Mouse (Mus musculus): ENCODE measurements around the gene Commd1. TPM values are rescaled to one million over a fixed set of nuclear protein-coding genes. Genes with fewer than 3 reads are reported as not detected.

Gene Commd1
- polyA plus RNA-seq, 1 experiment = 104 TPM

DNA sequence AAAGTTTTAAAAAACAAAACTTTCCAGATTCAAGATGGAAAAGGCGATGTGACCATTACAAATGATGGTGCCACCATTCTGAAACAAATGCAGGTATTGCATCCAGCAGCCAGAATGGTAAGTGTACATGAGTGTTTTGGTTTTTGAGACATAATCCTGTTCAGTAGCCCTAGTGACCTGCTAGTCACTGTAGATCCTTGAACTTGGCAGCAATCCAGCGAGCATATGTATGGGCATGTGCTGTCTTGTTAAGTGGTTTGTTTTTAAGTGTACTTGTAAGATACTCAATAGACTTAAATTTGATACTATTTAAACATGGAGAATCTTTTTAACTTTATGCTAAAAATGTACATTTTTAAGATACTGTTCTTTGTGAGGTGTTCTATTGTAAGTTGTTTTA, 12.1 kb upstream of the Commd1 start:
- no peak for TF ChIP-seq EP300 (IDR thresholded peaks at IDR 0.05; ENCODE audit: insufficient read depth, low read depth, low read length)
- no peak for TF ChIP-seq CTCF (IDR thresholded peaks at IDR 0.05; ENCODE audit: low read depth, low read length)
- no peak for TF ChIP-seq POLR2A (IDR thresholded peaks at IDR 0.05; ENCODE audit: insufficient read depth, low read length)
- H3K36me3 ChIP-seq (ENCODE audit: control insufficient read depth, insufficient read depth, low read length, poor library complexity, severe bottlenecking) = peaks cover 68% of the 10 kb centered on the region
- no peaks in the 10 kb centered on the region for H3K27me3 ChIP-seq (ENCODE audit: control insufficient read depth, insufficient read depth, low read length, poor library complexity, severe bottlenecking)
- H3K27ac ChIP-seq (ENCODE audit: insufficient read depth, low read length) = peak overlapping the region; percentile 63
- 0 out of 2 replicates have a peak overlapping the region, but pooled peaks have one; percentile 35 for H3K9ac ChIP-seq (ENCODE audit: low read depth, poor library complexity, severe bottlenecking)
- no peaks in the 10 kb centered on the region for H3K9me3 ChIP-seq (replicated peaks; ENCODE audit: control insufficient read depth, insufficient read depth, low read length, poor library complexity, severe bottlenecking)
- H3K4me1 ChIP-seq (ENCODE audit: control insufficient read depth, insufficient read depth, low read length) = peaks cover 2% of the 10 kb centered on the region
- no peak overlapping the region for H3K4me3 ChIP-seq (ENCODE audit: low read depth, low read length)

DNA sequence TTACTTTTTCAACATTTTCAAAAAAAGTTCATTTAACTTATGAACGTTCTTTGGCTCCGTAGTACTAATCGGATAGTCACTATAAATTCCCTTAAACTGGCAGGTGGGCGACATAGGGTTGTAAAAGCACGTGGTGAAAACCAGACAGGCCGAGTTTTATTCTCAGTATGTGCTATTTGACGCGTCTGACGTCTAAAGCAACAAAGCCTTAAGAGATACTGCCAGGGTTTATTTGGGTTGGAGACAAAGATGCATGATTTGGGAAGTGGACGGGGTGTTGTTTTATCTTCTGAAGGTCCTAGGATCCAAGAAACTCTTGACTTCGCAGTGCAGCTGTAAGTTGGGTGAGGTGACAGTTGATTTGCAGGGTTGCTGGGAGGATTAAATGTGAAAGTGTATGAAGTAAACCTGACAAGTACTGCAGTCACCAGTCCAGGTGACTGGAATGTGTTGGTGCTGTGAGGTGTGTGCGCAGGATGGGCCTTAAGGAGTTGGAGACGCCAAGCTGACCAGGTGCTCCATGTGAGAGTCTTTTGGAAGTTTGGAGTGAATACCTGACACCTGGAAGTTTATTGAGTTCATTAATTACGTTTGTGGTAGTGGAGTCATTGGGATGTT, 9.1 kb upstream of the Commd1 start:
- Histone ChIP-seq H3K9ac (ENCODE audit: low read depth, poor library complexity, severe bottlenecking) (peak overlapping the region; percentile 93), H3K4me3 (ENCODE audit: low read depth, low read length) (peak overlapping the region; percentile 86), H3K4me1 (ENCODE audit: control insufficient read depth, insufficient read depth, low read length) (peaks cover 2% of the 10 kb centered on the region), H3K27me3 (ENCODE audit: control insufficient read depth, insufficient read depth, low read length, poor library complexity, severe bottlenecking) (no peaks in the 10 kb centered on the region), H3K27ac (ENCODE audit: insufficient read depth, low read length) (peak overlapping the region; percentile 6; the same call in 1 of the 2 replicates), H3K36me3 (ENCODE audit: control insufficient read depth, insufficient read depth, low read length, poor library complexity, severe bottlenecking) (peaks cover 43% of the 10 kb centered on the region), H3K9me3 (replicated peaks; ENCODE audit: control insufficient read depth, insufficient read depth, low read length, poor library complexity, severe bottlenecking) (no peaks in the 10 kb centered on the region)
- no peak for TF ChIP-seq EP300 (IDR thresholded peaks at IDR 0.05; ENCODE audit: insufficient read depth, low read depth, low read length)
- no peak for TF ChIP-seq CTCF (IDR thresholded peaks at IDR 0.05; ENCODE audit: low read depth, low read length)
- no peak for TF ChIP-seq POLR2A (IDR thresholded peaks at IDR 0.05; ENCODE audit: insufficient read depth, low read length)

DNA sequence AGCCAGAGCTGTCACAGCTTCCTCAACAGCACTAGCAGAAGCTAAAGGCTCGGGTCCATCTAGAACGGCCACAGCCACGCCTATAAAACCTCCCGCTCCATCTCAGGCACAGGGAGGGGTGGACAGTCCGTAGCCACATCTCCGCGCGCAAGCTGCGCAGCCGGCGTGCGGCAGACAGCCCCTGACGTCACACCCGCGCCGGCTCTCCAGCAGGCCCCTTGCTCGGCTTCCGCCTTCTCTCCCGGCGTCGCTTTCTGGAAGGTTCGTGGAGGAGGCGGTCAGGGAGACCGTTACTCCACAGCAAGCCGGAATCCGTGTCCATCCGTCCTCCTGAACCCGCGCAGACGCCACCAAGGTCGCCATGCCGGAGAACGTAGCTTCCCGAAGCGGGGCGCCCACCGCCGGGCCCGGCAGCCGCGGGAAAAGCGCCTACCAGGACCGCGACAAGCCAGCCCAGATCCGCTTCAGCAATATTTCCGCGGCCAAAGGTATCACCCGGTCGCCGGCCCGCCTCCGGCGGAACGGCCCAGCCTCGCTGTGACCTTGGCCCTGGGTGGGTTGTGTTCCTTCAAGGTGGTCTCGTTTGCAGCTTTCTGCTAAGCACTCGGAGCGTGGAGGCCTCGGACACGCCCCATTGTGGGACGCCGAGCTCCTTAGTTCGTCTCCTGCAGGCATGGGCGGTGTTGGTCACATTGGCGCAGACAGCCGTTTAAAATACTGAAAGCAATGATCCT, 8.4 kb upstream of the Commd1 start, which contains the start of gene Cct4:
Cct4 (plus strand) TSS at position 127 of the 734 bp plus-strand sequence.
- Histone ChIP-seq H3K4me1 (ENCODE audit: control insufficient read depth, insufficient read depth, low read length) (peaks cover 2% of the 10 kb centered on the region), H3K27me3 (ENCODE audit: control insufficient read depth, insufficient read depth, low read length, poor library complexity, severe bottlenecking) (no peaks in the 10 kb centered on the region), H3K9me3 (replicated peaks; ENCODE audit: control insufficient read depth, insufficient read depth, low read length, poor library complexity, severe bottlenecking) (no peaks in the 10 kb centered on the region), H3K4me3 (ENCODE audit: low read depth, low read length) (peak within 1 kb of the TSS; percentile 86), H3K9ac (ENCODE audit: low read depth, poor library complexity, severe bottlenecking) (peak within 1 kb of the TSS; percentile 93), H3K36me3 (ENCODE audit: control insufficient read depth, insufficient read depth, low read length, poor library complexity, severe bottlenecking) (peaks cover 36% of the 10 kb centered on the region), H3K27ac (ENCODE audit: insufficient read depth, low read length) (peak within 1 kb of the TSS; percentile 55)
- TF ChIP-seq EP300 (IDR thresholded peaks at IDR 0.05; ENCODE audit: insufficient read depth, low read depth, low read length) (no peak), CTCF (IDR thresholded peaks at IDR 0.05; ENCODE audit: low read depth, low read length) (no peak), POLR2A (IDR thresholded peaks at IDR 0.05; ENCODE audit: insufficient read depth, low read length) (peak; percentile 40)

DNA sequence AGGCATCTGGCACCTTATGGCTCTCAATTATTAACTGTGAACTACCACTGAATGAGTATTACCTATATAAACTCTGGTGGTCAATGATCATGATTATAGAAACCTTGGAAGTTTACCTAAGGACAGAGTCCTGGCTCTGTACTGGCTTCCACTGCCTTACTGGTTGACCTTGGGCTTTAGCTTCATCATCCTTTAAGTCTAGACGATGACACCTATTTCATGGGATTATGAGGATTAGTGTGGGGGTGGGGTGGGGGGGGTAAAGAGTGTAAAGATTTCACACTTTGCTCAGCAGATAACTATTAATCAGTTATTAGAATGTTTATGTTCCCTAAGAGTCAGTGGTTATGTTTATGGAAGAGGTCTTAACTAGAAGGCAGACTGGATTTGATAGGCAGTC, 7.6 kb upstream of the Commd1 start:
- peak overlapping the region; percentile 93 for H3K9ac ChIP-seq (ENCODE audit: low read depth, poor library complexity, severe bottlenecking)
- H3K4me1 ChIP-seq (ENCODE audit: control insufficient read depth, insufficient read depth, low read length) = peaks cover 2% of the 10 kb centered on the region
- no peaks in the 10 kb centered on the region for H3K9me3 ChIP-seq (replicated peaks; ENCODE audit: control insufficient read depth, insufficient read depth, low read length, poor library complexity, severe bottlenecking)
- no peak overlapping the region for H3K4me3 ChIP-seq (ENCODE audit: low read depth, low read length)
- peaks cover 30% of the 10 kb centered on the region for H3K36me3 ChIP-seq (ENCODE audit: control insufficient read depth, insufficient read depth, low read length, poor library complexity, severe bottlenecking)
- no peak for TF ChIP-seq EP300 (IDR thresholded peaks at IDR 0.05; ENCODE audit: insufficient read depth, low read depth, low read length)
- TF ChIP-seq POLR2A (IDR thresholded peaks at IDR 0.05; ENCODE audit: insufficient read depth, low read length) = no peak
- no peak for TF ChIP-seq CTCF (IDR thresholded peaks at IDR 0.05; ENCODE audit: low read depth, low read length)
- H3K27me3 ChIP-seq (ENCODE audit: control insufficient read depth, insufficient read depth, low read length, poor library complexity, severe bottlenecking) = no peaks in the 10 kb centered on the region
- no peak overlapping the region for H3K27ac ChIP-seq (ENCODE audit: insufficient read depth, low read length)

DNA sequence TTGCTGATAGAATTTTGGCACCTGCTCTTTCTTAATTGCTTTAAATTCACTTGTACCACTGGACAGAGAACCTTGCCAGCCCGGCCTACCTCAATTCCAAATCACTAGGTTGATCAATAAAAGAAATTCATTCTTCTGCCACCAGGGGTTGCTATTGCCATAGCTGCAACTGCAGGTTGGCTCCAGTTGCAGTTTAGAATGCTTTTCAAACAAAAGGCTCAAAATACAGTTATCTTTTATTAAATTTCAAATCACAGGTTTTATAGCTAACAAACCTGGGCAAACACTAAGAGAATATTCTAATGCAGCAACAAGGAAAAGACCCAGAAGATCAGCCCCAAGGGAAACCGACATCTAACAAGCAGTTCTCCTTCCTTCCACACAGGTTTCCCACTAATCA, 5.2 kb upstream of the Commd1 start:
- no peaks in the 10 kb centered on the region for H3K27me3 ChIP-seq (ENCODE audit: control insufficient read depth, insufficient read depth, low read length, poor library complexity, severe bottlenecking)
- no peak overlapping the region for H3K9ac ChIP-seq (ENCODE audit: low read depth, poor library complexity, severe bottlenecking)
- H3K4me1 ChIP-seq (ENCODE audit: control insufficient read depth, insufficient read depth, low read length) = no peaks in the 10 kb centered on the region
- no peak overlapping the region for H3K27ac ChIP-seq (ENCODE audit: insufficient read depth, low read length)
- H3K9me3 ChIP-seq (replicated peaks; ENCODE audit: control insufficient read depth, insufficient read depth, low read length, poor library complexity, severe bottlenecking) = no peaks in the 10 kb centered on the region
- peaks cover 6% of the 10 kb centered on the region for H3K36me3 ChIP-seq (ENCODE audit: control insufficient read depth, insufficient read depth, low read length, poor library complexity, severe bottlenecking)
- TF ChIP-seq EP300 (IDR thresholded peaks at IDR 0.05; ENCODE audit: insufficient read depth, low read depth, low read length) (no peak), CTCF (IDR thresholded peaks at IDR 0.05; ENCODE audit: low read depth, low read length) (peak; percentile 42), POLR2A (IDR thresholded peaks at IDR 0.05; ENCODE audit: insufficient read depth, low read length) (no peak)
- H3K4me3 ChIP-seq (ENCODE audit: low read depth, low read length) = no peak overlapping the region

DNA sequence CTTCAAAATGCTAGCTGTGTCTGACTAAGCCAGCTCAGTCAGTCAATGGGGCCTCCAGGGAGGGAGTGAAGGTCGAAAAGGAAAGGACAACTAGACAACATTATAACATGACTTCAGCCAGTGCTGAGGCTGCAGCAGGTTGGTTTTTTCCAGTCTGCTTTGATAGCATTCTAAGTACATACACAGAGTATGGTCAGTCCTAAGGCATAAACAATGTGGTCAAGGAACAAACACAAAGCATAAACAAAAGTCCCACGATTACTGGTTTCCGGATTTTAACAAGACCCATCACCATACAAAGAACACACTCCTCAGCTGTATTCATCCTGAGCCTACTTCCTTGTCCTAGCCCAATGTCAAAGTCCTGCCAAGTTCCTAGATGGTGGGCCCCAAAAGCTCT, 3.3 kb upstream of the Commd1 start:
- H3K9me3 ChIP-seq (replicated peaks; ENCODE audit: control insufficient read depth, insufficient read depth, low read length, poor library complexity, severe bottlenecking) = no peaks in the 10 kb centered on the region
- no peaks in the 10 kb centered on the region for H3K27me3 ChIP-seq (ENCODE audit: control insufficient read depth, insufficient read depth, low read length, poor library complexity, severe bottlenecking)
- H3K36me3 ChIP-seq (ENCODE audit: control insufficient read depth, insufficient read depth, low read length, poor library complexity, severe bottlenecking) = no peaks in the 10 kb centered on the region
- TF ChIP-seq POLR2A (IDR thresholded peaks at IDR 0.05; ENCODE audit: insufficient read depth, low read length) (no peak), EP300 (IDR thresholded peaks at IDR 0.05; ENCODE audit: insufficient read depth, low read depth, low read length) (no peak), CTCF (IDR thresholded peaks at IDR 0.05; ENCODE audit: low read depth, low read length) (no peak)
- H3K4me1 ChIP-seq (ENCODE audit: control insufficient read depth, insufficient read depth, low read length) = no peaks in the 10 kb centered on the region
- no peak overlapping the region for H3K27ac ChIP-seq (ENCODE audit: insufficient read depth, low read length)
- H3K4me3 ChIP-seq (ENCODE audit: low read depth, low read length) = no peak overlapping the region
- H3K9ac ChIP-seq (ENCODE audit: low read depth, poor library complexity, severe bottlenecking) = peak overlapping the region; percentile 45; the same call in 1 of the 2 replicates
